Mouse (Mus musculus) CH12F3 (cell line): ENCODE measurements around the gene Gm20773.
"Not testable (repeated sequence)": the region's sequence is repeated elsewhere in the genome, so short reads cannot be mapped to it uniquely, and the experiment has no call there.

Source experiments
- in situ Hi-C: fragments of 300-500 bp; cut with MboI; formaldehyde crosslinking; loops from 2 replicates; pipeline ENCODE4 v1.14.3; 2020; ENCODE audit warnings: low sequenced_read_pairs

Gm20773 gene

GRCm38 (mm10) chrY:13493726-13494125, at the start of gene Gm20773:
Gene Gm20773 (plus strand): TSS chrY:13494026.
- in situ Hi-C loops: not testable (repeated sequence)

GRCm38 (mm10) chrY:13465479-13465878, 28.3 kb upstream of the Gm20773 start, which contains the start of gene Gm21866:
Gene Gm21866 (minus strand): TSS chrY:13465579.
- in situ Hi-C loops: not testable (repeated sequence)
